Mouse (Mus musculus) lung, postnatal 0 days (tissue): Measurements from ENCODE around the gene Chrm3.

ENCODE experiments used
- CTCF ChIP-seq: IDR thresholded peaks from 2 replicates; pipeline ENCODE4 v1.5.1; 2016; ENCODE audit warnings: antibody characterized with exemption, mild to moderate bottlenecking
- EP300 ChIP-seq: IDR thresholded peaks from 2 replicates; pipeline ENCODE4 v1.6.1; 2016; ENCODE audit warnings: antibody characterized with exemption, mild to moderate bottlenecking, control low read depth

- TF ChIP-seq EP300 (no peak), CTCF (no peak)
Measured at GRCm38 (mm10) chr13:10062681-10063080, 298.0 kb downstream of the Chrm3 start.
